Mouse (Mus musculus) testis, adult 2 months (tissue): ENCODE results near the gene S100a11.

Source experiments
- CTCF ChIP-seq: fragments of 200-500 bp; IDR thresholded peaks from 2 replicates; pipeline ENCODE4 v1.5.1; 2012; ENCODE audit warnings: low read depth, mild to moderate bottlenecking, inconsistent platforms, low read length, moderate library complexity; ENCODE audit not compliant: control insufficient read depth, insufficient read depth, insufficient replicate concordance
- POLR2A ChIP-seq: fragments of 200-500 bp; IDR thresholded peaks from 2 replicates; pipeline ENCODE4 v1.6.1; 2012; ENCODE audit warnings: low read depth, mild to moderate bottlenecking, inconsistent platforms, low read length, moderate library complexity; ENCODE audit not compliant: control insufficient read depth

- TF ChIP-seq CTCF (no peak), POLR2A (no peak)
These were observed 46.6 kb downstream of the S100a11 start for GRCm38 (mm10) chr3:93566892-93567291.
